Mouse (Mus musculus) erythroblast, embryonic 14.5 days (primary cell): ENCODE results near the gene Usp34. TPM values are rescaled to one million over a fixed set of nuclear protein-coding genes. Genes with fewer than 3 reads are reported as not detected.

ENCODE experiments used
- H3K27me3 ChIP-seq: 2 replicates; pipeline ENCODE4 v1.6.1; 2012; ENCODE audit warnings: inconsistent platforms; ENCODE audit not compliant: control insufficient read depth
- H3K36me3 ChIP-seq: 2 replicates; pipeline ENCODE4 v1.6.1; 2012; ENCODE audit warnings: mild to moderate bottlenecking, inconsistent platforms; ENCODE audit not compliant: control insufficient read depth
- H3K4me1 ChIP-seq: 2 replicates; pipeline ENCODE4 v1.6.1; 2012; ENCODE audit warnings: inconsistent platforms; ENCODE audit not compliant: control insufficient read depth
- H3K4me3 ChIP-seq: replicated peaks from 2 replicates; pipeline ENCODE3; 2012; ENCODE audit warnings: moderate library complexity, mild to moderate bottlenecking, inconsistent platforms
- H3K9me3 ChIP-seq: 2 replicates; pipeline ENCODE4 v1.6.1; 2012; ENCODE audit warnings: low read length, inconsistent platforms, mixed read lengths; ENCODE audit not compliant: control insufficient read depth
- GATA1 ChIP-seq: IDR thresholded peaks from 2 replicates; pipeline ENCODE4 v1.6.1; 2012; ENCODE audit warnings: low read length, inconsistent platforms, mixed read lengths
- TAL1 ChIP-seq: IDR thresholded peaks from 3 replicates; pipeline ENCODE4 v1.6.1; 2012; ENCODE audit warnings: low read length, inconsistent platforms, mixed read lengths
- polyA plus RNA-seq: library from polyadenylated mRNA; stranded (reverse); fragments of >175 nt; gene quantifications from 2 replicates; pipeline ENCODE4 v1.2.3, GENCODE M21; 2012

Gene Usp34
- polyA plus RNA-seq, 1 experiment: 0.13 TPM

DNA sequence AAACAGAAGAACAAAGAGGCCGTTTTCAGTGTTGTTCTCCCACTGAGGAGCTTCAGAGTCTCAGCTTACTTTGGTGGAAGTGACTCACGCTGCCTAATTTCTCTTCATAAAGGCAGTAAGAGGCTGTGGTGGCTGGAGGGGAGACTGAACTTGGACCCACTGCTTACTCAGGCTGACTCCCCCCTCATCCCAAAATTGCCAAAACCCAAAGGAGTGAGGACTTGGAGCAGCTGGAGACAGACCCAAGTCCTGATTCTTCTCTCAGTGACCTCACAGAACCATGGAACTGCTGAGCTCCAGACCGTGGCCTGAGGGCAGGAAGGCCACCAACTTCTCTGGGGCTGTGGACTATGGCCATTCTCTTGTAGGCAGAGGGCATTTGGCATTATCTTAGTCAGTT lies 212.3 kb downstream of the Usp34 start:
- TF ChIP-seq TAL1 (no peak), GATA1 (no peak)
- H3K27me3 ChIP-seq: no peaks in the 10 kb centered on the region
- H3K9me3 ChIP-seq: no peaks in the 10 kb centered on the region
- no peaks in the 10 kb centered on the region for H3K4me1 ChIP-seq
- no peaks in the 10 kb centered on the region for H3K36me3 ChIP-seq
- no peak overlapping the region for H3K4me3 ChIP-seq

DNA sequence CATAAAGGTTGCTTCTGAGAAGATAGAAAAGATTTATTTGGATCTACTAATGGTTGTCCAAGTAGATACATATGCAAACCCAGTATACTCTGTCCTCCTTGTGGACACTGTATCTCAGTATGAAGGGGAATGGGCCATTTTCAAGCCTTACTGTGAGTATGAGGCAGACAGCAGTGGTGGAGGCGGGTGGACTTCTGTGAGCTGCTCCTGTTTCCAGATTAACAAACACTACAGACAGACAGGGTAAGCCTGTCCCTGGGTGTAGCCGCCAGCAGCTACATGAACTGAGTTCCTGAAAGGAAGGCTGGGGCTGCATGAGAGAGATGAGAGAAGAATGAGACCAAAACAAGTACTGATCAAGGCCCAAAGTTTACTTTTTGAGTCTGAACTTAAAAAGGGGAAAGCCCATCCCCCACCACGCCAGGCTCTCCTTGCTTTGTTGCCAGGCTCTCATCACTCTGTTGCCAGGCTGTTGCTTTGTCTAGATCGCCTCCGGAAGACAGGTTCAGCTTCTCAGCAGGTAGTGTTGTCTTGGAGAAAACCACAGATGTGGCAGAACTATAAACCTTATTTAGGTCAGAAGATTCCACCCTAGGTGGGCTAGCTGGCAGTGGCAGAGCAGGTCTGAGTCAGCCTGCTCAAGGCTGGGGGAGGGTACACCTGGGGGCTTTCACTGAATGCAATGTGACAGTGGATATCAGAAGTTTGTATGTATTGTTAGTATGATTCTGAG lies 213.9 kb downstream of the Usp34 start, which contains the start of gene 1700093K21Rik:
Gene 1700093K21Rik, minus strand, starts transcription at position 683 of the 733 bp plus-strand sequence.
- TF ChIP-seq GATA1: no peak
- no peak for TF ChIP-seq TAL1
- H3K4me3 ChIP-seq: no peak within 1 kb of the TSS
- peaks cover 3% of the 10 kb centered on the region; the same call in 1 of the 2 replicates for H3K9me3 ChIP-seq
- no peaks in the 10 kb centered on the region for H3K4me1 ChIP-seq
- no peaks in the 10 kb centered on the region for H3K36me3 ChIP-seq
- H3K27me3 ChIP-seq: no peaks in the 10 kb centered on the region

DNA sequence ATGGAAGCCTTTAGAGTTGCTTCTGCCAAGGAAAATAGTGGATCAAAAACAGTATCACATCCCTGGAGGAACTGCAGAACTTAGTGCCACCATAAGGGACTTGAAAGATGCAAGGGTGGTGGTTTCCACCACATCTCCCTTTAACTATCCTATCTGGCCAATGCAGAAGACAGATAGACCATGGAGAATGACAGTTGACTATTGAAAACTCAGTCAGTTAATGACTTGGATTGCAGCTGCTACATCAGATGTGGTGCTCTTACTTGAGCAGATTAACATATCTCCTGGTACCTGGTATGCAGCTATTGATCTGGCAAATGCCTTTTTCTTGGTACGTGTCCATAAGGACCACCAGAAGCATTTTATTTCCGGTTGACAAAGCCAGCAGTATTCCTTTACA lies 230.8 kb downstream of the Usp34 start:
- no peak overlapping the region for H3K4me3 ChIP-seq
- H3K4me1 ChIP-seq: no peaks in the 10 kb centered on the region
- no peaks in the 10 kb centered on the region for H3K27me3 ChIP-seq
- H3K36me3 ChIP-seq: no peaks in the 10 kb centered on the region
- H3K9me3 ChIP-seq: no peaks in the 10 kb centered on the region
- no peak for TF ChIP-seq GATA1
- TF ChIP-seq TAL1: no peak

Other genes with a start within 250 kb of the Usp34 start
- gene Xpo1, start 50.9 kb upstream of the Usp34 start, polyA plus RNA-seq: 0.77 and 0.97 TPM in 2 replicates
- 1.4 and 1.7 TPM in 2 replicates for gene Ahsa2, start 191.1 kb downstream of the Usp34 start, polyA plus RNA-seq
- gene 1700093K21Rik, start 214.3 kb downstream of the Usp34 start, polyA plus RNA-seq: not detected in 2 replicates